Mouse (Mus musculus): Measurements from ENCODE around the gene A630076J17Rik.

DNA sequence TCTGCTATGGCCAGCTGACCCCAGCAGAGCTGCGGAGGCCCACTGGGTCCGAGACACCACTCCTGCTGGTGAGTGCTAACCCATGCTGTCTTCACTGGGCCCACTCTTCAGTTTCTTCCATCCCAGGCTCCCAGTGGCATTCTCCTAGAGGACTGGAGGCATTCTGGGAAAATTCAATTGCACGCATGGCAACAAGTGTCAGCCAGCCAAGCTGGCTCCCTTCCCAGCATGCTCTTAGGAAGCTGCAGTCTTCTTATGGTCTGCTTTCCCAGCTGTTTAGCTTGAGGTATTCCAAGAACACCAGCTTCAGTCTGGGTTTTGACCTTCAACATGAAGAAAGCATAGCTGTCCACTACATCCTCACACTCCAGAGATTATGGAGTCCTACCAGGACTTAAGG lies 47.2 kb upstream of the A630076J17Rik start:
- TF ChIP-seq GATA1 (IDR thresholded peaks at IDR 0.05; ENCODE audit: low read length) (no peak), TAL1 (IDR thresholded peaks at IDR 0.05; ENCODE audit: low read length) (no peak)

Measured in erythroblast, embryonic 14.5 days (primary cell).